Mouse (Mus musculus) neural tube, embryonic 15.5 days (tissue): ENCODE results near the gene Nme4. TPM values are rescaled to one million over a fixed set of nuclear protein-coding genes. Genes with fewer than 3 reads are reported as not detected.

Experiments used
- ATAC-seq: fragments of 200-750 bp; cut with Nextera tagmentation; 2 replicates; pipeline ENCODE4 v1.8.0; 2017; ENCODE audit warnings: mild to moderate bottlenecking, moderate TSS enrichment, moderate library complexity; ENCODE audit not compliant: low FRiP score
- H3K27ac ChIP-seq: fragments of 300-500 bp; sonication (generic); replicated peaks from 2 replicates; pipeline ENCODE4 v1.5.1; 2015; ENCODE audit warnings: mild to moderate bottlenecking, inconsistent platforms
- H3K27me3 ChIP-seq: fragments of 300-500 bp; sonication (generic); replicated peaks from 2 replicates; pipeline ENCODE4 v1.6.1; 2015; ENCODE audit warnings: inconsistent platforms
- H3K36me3 ChIP-seq: fragments of 300-500 bp; sonication (generic); 2 replicates; pipeline ENCODE4 v1.6.1; 2015; ENCODE audit warnings: inconsistent platforms
- H3K4me1 ChIP-seq: fragments of 300-500 bp; sonication (generic); 2 replicates; pipeline ENCODE4 v1.6.1; 2015; ENCODE audit warnings: inconsistent platforms
- H3K4me2 ChIP-seq: fragments of 300-500 bp; sonication (generic); 2 replicates; pipeline ENCODE4 v1.6.1; 2015; ENCODE audit warnings: inconsistent platforms, mild to moderate bottlenecking, moderate library complexity
- H3K4me3 ChIP-seq: fragments of 300-500 bp; sonication (generic); replicated peaks from 2 replicates; pipeline ENCODE4 v1.5.1; 2015; ENCODE audit warnings: mild to moderate bottlenecking, inconsistent platforms
- H3K9ac ChIP-seq: fragments of 300-500 bp; sonication (generic); replicated peaks from 2 replicates; pipeline ENCODE4 v1.6.1; 2015; ENCODE audit warnings: mild to moderate bottlenecking, inconsistent platforms
- H3K9me3 ChIP-seq: fragments of 300-500 bp; sonication (generic); replicated peaks from 2 replicates; pipeline ENCODE4 v1.6.1; 2016; ENCODE audit warnings: inconsistent platforms
- WGBS: fragments of 180-500 bp; shearing (Covaris S2); methylation state at CpG from one replicate; pipeline ENCODE4 v1.1.7; 2015; ENCODE audit warnings: mixed read lengths; 5-methylcytosine and 5-hydroxymethylcytosine counted together
- polyA plus RNA-seq: library from polyadenylated mRNA; unstranded; fragments of >200 nt; fragmentation: Nextera tagmentation; extraction: Ambion mirVana; gene quantifications from 2 replicates; pipeline ENCODE4 v1.2.1, GENCODE M21; 2015

Gene Nme4
- polyA plus RNA-seq, 1 experiment from 2014 or later = 20.3 TPM

DNA sequence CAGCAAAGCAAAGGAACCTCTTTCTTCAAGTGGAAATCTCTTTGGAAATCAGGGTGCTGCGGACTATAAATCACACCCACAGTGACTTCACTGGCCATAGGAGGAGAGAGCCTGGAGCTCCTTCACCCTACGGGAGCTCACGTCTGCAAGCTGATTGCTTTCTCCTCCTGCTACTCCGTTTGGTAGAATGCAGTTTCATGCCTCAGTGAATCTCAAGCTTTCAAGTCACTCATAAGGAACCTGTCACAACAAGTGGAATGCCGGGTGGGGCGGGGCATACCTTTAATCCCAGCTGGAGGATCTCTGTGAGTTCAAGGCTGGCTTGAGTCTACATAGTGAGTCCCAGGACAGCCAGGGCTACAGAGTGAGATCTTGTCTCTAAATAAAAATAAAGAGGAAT lies 40.2 kb downstream of the Nme4 start:
- peaks cover 16% of the 10 kb centered on the region for H3K4me1 ChIP-seq
- no peaks in the 10 kb centered on the region for H3K27me3 ChIP-seq
- H3K4me3 ChIP-seq = no peak overlapping the region
- H3K9ac ChIP-seq = no peak overlapping the region
- H3K4me2 ChIP-seq = no peak overlapping the region
- H3K27ac ChIP-seq = no peak overlapping the region
- H3K36me3 ChIP-seq = peaks cover 23% of the 10 kb centered on the region
- H3K9me3 ChIP-seq = no peaks in the 10 kb centered on the region
- ATAC-seq = no peak
- WGBS = 46% methylated on average over 6 of the region's 6 CpGs

DNA sequence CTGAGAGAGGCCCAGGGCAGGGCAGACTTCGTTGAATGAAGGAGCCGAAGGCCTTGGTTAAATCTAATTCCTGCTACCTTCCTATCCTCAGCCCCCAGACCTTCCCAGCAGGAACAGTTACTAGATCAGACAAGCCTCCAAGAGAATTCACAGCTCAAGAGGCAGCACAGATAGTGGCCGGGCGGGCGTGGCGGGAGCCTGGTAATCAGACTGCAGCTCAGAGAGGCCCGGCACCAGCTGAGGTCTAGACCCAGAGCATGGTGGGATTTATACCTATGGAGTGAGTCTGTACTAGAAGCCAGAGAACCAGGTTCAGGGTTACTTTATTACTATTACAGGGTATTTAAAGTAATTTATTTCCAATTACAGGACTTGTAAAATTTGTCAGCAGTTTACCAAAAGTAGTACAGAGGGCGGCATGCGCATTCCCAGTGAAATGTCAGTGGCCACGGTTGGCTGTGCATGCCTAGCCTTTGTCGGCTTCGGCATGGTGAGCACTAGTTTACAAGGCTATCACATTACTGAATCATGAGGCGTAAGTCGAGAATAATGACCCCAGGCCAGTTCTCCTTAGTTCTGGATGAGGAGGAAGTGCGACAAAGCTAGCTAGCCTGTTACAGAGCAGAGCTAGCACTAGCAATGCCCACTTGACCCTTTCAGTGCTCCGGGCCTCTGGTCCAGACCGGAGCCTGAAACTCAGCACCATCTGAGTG lies 41.1 kb downstream of the Nme4 start:
- H3K27me3 ChIP-seq = no peaks in the 10 kb centered on the region
- H3K4me2 ChIP-seq = no peak overlapping the region
- no peaks in the 10 kb centered on the region for H3K9me3 ChIP-seq
- H3K4me3 ChIP-seq = no peak overlapping the region
- H3K9ac ChIP-seq = no peak overlapping the region; the same call in 1 of the 2 replicates
- 69% methylated on average over 17 of the region's 17 CpGs for WGBS
- peaks cover 20% of the 10 kb centered on the region for H3K36me3 ChIP-seq
- H3K27ac ChIP-seq = no peak overlapping the region
- ATAC-seq = no peak
- peaks cover 9% of the 10 kb centered on the region for H3K4me1 ChIP-seq

DNA sequence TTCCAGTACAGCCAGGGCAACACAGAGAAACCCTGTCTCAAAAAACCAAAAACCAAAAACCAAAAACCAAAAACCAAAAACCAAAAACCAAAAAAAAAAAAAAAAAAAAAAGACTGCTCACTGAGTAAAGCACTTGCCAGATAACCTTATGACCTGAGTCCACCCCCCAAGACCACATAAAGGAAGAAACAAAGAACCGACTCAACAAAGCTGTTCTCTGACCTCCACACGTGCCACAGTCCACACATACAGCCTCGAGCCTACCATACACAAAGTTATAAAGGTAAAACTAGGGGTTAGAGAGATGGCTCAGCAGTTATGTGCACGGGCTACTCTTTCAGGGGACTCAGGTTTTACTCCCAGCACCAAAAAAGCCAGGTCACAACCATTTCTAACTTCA lies 42.7 kb downstream of the Nme4 start:
- WGBS = 94% methylated on average over 4 of the region's 4 CpGs

DNA sequence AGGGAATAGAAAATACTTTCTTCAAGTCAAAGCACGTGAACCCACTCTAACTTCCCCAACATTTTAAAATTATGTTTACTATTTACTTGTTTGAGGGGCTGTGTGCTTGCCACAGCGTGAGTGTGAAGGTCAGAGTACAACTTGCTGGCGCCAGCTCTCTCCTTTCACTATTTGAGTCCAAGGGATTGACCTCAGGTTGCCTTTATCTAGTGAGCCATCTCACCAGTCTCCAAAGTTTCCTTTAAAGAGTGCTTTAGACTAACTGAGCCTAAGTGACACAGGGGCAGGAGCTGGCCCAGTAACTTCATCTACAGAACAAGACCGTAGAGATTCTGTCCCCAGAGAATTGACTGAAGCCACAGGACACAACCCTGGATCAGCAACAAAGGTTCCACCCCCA lies 43.3 kb downstream of the Nme4 start:
- Histone ChIP-seq H3K36me3 (peaks cover 13% of the 10 kb centered on the region), H3K4me3 (no peak overlapping the region), H3K9me3 (no peaks in the 10 kb centered on the region), H3K4me2 (no peak overlapping the region), H3K4me1 (peaks cover 12% of the 10 kb centered on the region), H3K9ac (no peak overlapping the region), H3K27ac (no peak overlapping the region), H3K27me3 (no peaks in the 10 kb centered on the region)
- WGBS = 93% methylated on average over 4 of the region's 4 CpGs
- no peak for ATAC-seq

More for the DNA sequence above, 42.7 kb downstream of the Nme4 start:
- H3K9me3 ChIP-seq = no peaks in the 10 kb centered on the region
- no peak overlapping the region for H3K27ac ChIP-seq
- ATAC-seq = no peak
- H3K36me3 ChIP-seq = peaks cover 16% of the 10 kb centered on the region
- peaks cover 9% of the 10 kb centered on the region for H3K4me1 ChIP-seq
- H3K4me3 ChIP-seq = no peak overlapping the region
- no peak overlapping the region for H3K9ac ChIP-seq
- H3K4me2 ChIP-seq = no peak overlapping the region
- H3K27me3 ChIP-seq = no peaks in the 10 kb centered on the region

DNA sequence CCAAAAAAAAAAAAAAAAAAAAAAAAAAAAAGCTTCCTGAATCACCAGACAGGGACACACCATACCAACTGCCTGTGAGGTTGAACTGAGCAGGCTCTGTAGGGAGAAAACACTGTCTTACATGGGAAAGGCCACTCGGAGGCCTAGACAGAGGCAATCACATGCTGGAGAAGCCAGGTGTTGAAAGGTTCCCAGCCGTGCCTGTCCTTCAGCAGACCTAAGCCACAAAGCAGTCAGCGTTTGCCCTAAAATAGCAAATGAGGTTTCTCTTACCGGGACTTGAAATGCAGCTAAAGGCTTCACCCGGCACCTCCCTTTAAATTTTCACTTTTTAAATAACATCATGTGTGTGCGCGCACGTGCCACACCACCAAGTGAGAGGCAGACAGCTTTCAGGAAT lies 47.3 kb downstream of the Nme4 start:
- H3K9ac ChIP-seq = no peak overlapping the region
- H3K27me3 ChIP-seq = no peaks in the 10 kb centered on the region
- H3K36me3 ChIP-seq = peaks cover 3% of the 10 kb centered on the region; the same call in 1 of the 2 replicates
- H3K27ac ChIP-seq = no peak overlapping the region
- peaks cover 30% of the 10 kb centered on the region for H3K4me1 ChIP-seq
- no peak for ATAC-seq
- no peak overlapping the region for H3K4me2 ChIP-seq
- H3K4me3 ChIP-seq = no peak overlapping the region
- H3K9me3 ChIP-seq = no peaks in the 10 kb centered on the region
- 91% methylated on average over 8 of the region's 8 CpGs for WGBS

DNA sequence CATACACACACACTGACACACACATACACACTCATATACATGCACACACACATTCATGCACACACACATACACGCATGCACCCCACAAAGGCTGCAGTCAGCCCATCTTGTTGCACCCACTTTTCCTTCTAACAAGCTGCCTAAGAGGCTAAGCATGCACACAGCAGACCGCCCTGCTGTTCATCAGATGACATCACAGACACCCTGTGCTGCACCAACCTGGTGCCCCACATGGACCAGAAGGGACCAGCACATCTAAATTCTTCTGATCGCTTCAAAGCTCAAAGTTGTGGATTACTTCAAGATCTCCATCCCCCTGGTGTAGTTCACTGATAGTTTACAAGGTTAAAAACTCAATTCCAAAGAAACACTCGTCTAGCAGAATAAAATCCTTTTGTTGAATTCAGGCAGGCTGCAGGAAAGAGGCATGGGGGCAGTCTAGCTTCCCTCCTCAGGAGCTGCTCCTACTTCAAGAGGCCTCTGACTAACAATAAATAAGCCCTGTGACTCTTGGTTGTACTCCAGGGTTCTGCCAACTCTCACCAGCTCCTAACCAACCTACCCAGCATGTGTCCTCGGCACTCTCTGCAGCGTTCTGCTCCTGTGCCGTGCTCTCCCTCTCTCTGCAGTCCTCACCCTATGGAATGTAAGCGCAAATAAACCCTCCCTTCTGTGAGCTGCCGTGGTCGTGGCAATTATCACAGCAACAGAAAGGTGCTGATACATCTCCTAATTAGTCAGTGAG lies 49.0 kb downstream of the Nme4 start:
- peaks cover 45% of the 10 kb centered on the region for H3K4me1 ChIP-seq
- no peak overlapping the region for H3K4me2 ChIP-seq
- no peak overlapping the region for H3K9ac ChIP-seq
- 58% methylated on average over 10 of the region's 10 CpGs for WGBS
- no peaks in the 10 kb centered on the region for H3K9me3 ChIP-seq
- no peak overlapping the region for H3K4me3 ChIP-seq
- H3K27ac ChIP-seq = peak overlapping the region; percentile 68
- no peaks in the 10 kb centered on the region for H3K27me3 ChIP-seq
- peaks cover 3% of the 10 kb centered on the region; the same call in 1 of the 2 replicates for H3K36me3 ChIP-seq
- no peak for ATAC-seq

DNA sequence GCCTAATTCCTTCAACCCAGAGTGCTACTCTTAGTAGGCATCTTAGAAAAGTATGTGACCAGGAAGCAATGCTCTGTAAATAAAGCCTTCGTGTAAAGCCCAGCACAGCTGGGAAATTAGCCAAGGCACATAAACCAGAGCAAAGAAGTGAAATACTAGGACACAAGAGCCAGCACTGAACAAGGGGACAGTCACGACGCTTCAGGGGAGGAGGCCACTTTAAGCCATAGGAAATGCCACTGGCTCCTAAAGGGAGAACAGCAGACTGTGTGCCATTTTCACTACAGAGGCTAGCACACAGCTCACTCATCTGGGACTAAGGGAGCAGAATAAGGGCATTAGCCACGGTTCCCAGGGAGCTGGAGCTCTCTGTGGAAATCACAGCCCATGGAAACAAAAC lies 50.1 kb downstream of the Nme4 start:
- Histone ChIP-seq H3K4me1 (peaks cover 49% of the 10 kb centered on the region), H3K27me3 (no peaks in the 10 kb centered on the region), H3K36me3 (peaks cover 2% of the 10 kb centered on the region; the same call in 1 of the 2 replicates), H3K9ac (no peak overlapping the region), H3K4me3 (no peak overlapping the region), H3K27ac (peak overlapping the region; percentile 68), H3K4me2 (no peak overlapping the region), H3K9me3 (no peaks in the 10 kb centered on the region)
- ATAC-seq = no peak
- WGBS = 22% methylated on average over 4 of the region's 4 CpGs

DNA sequence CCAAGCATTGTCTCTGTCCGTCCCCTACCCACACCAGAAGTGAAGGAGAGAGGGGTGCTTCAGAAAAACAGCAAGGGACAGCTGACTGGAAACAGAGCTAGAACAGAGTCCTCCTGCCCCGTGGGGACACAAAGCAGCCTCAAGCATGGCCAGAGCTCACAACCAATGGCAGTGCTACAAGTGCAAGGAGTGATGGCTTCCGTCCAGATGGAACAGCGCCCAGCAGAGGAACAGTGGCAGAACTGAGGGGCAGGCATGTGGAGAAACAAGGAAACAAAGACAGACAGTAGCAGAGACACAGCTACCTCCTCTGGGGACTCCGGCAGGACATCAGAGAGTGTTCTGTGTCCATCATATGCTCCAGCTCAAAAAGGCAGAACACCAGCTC lies 52.2 kb downstream of the Nme4 start:
- H3K4me2 ChIP-seq = peak overlapping the region; percentile 29
- no peaks in the 10 kb centered on the region for H3K36me3 ChIP-seq
- peak overlapping the region; percentile 79 for H3K27ac ChIP-seq
- H3K4me3 ChIP-seq = no peak overlapping the region
- peak; percentile 76 for ATAC-seq
- H3K27me3 ChIP-seq = no peaks in the 10 kb centered on the region
- H3K9ac ChIP-seq = no peak overlapping the region
- 44% methylated on average over 5 of the region's 5 CpGs for WGBS
- no peaks in the 10 kb centered on the region for H3K9me3 ChIP-seq
- peaks cover 49% of the 10 kb centered on the region for H3K4me1 ChIP-seq

DNA sequence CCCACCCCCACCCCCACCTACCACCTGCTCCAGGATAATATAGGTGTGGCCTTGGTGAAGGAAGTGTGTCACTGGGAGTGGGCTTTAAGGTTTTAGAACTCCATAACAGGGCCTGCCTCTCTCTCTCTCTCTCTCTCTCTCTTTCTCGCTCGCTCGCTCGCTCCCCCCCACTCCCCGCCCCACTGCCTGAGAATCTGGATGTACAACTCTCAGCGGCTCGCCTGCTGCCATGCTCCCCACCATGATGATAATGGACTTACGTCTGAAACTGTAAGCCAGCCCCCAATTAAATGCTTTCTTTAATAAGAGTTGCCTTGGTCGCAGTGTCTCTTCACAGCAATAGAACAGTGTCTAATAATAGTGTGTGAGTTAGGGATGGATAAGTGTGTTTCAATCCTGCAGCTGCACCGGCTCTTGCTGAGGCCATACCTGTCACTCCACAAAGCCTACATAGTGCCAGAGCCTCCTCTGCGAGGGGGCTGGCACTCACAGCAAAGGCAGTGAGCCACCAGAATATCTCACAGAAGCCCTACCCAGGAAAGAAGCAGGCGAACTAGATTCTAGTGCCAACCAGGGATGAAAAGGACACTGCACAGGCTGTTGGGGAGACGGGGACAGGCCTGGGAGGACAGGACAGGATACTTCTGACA lies 52.7 kb downstream of the Nme4 start:
- H3K27me3 ChIP-seq = no peaks in the 10 kb centered on the region
- no peak overlapping the region for H3K4me3 ChIP-seq
- H3K9me3 ChIP-seq = no peaks in the 10 kb centered on the region
- ATAC-seq = peak; percentile 33
- H3K4me2 ChIP-seq = peak overlapping the region; percentile 29
- H3K27ac ChIP-seq = peak overlapping the region; percentile 79
- H3K4me1 ChIP-seq = peaks cover 49% of the 10 kb centered on the region
- H3K36me3 ChIP-seq = no peaks in the 10 kb centered on the region
- H3K9ac ChIP-seq = no peak overlapping the region
- WGBS = 56% methylated on average over 13 of the region's 13 CpGs
